Mouse (Mus musculus) heart, adult 2 months (tissue): ENCODE data around the gene Ndufs1. TPM values are rescaled to one million over a fixed set of nuclear protein-coding genes. Genes with fewer than 3 reads are reported as not detected.
"Not testable (repeated sequence)": the region's sequence is repeated elsewhere in the genome, so short reads cannot be mapped to it uniquely, and the experiment has no call there.

Source experiments
- DNase-seq, 2 experiments: peaks; one replicate each; pipeline ENCODE4 v3.0.0; 2021
- H3K27ac ChIP-seq: fragments of 200-600 bp; 2 replicates; pipeline ENCODE4 v1.8.1; 2022
- H3K27me3 ChIP-seq: fragments of 200-500 bp; 2 replicates; pipeline ENCODE4 v1.6.1; 2012; ENCODE audit warnings: mild to moderate bottlenecking, low read length, inconsistent platforms, mixed read lengths; ENCODE audit not compliant: control insufficient read depth, insufficient read depth
- H3K36me3 ChIP-seq: fragments of 200-500 bp; 2 replicates; pipeline ENCODE4 v1.6.1; 2012; ENCODE audit warnings: low read length, inconsistent platforms; ENCODE audit not compliant: control insufficient read depth, insufficient read depth
- H3K4me1 ChIP-seq: fragments of 200-500 bp; 2 replicates; pipeline ENCODE4 v1.6.1; 2011; ENCODE audit warnings: low read length; ENCODE audit not compliant: control insufficient read depth, insufficient read depth
- H3K4me3 ChIP-seq: fragments of 200-600 bp; 2 replicates; pipeline ENCODE4 v1.8.1; 2022
- H3K79me2 ChIP-seq: fragments of 200-500 bp; replicated peaks from 2 replicates; pipeline ENCODE4 v1.6.1; 2012; ENCODE audit warnings: mild to moderate bottlenecking, inconsistent platforms, low read length, moderate library complexity, mixed read lengths; ENCODE audit not compliant: control insufficient read depth, insufficient read depth
- H3K9ac ChIP-seq: fragments of 200-500 bp; 2 replicates; pipeline ENCODE4 v1.6.1; 2012; ENCODE audit warnings: low read depth, mild to moderate bottlenecking, control low read depth, inconsistent platforms, low read length, mixed read lengths
- CTCF ChIP-seq: fragments of 200-600 bp; IDR thresholded peaks from 2 replicates; pipeline ENCODE4 v1.8.1; 2022; ENCODE audit warnings: antibody characterized with exemption, mild to moderate bottlenecking, moderate library complexity
- EP300 ChIP-seq: fragments of 200-500 bp; IDR thresholded peaks from 2 replicates; pipeline ENCODE4 v1.6.1; 2011; ENCODE audit warnings: low read depth, low read length, control low read depth; ENCODE audit not compliant: insufficient read depth
- POLR2A ChIP-seq: fragments of 200-500 bp; IDR thresholded peaks from 2 replicates; pipeline ENCODE4 v1.6.1; 2011; ENCODE audit warnings: mild to moderate bottlenecking, low read depth, low read length, control low read depth; ENCODE audit not compliant: insufficient read depth
- WGBS: fragments of 180-500 bp; shearing (Covaris S2); methylation state at CpG from one replicate; pipeline ENCODE4 v1.1.7; 2018; 5-methylcytosine and 5-hydroxymethylcytosine counted together
- intact Hi-C: fragments of 180-260 bp; cut with DNase I; formaldehyde crosslinking; loops from one replicate; pipeline ENCODE4 v1.15.1; 2025
- polyA plus RNA-seq: library from polyadenylated mRNA; depleted of rRNA; stranded (reverse); fragments of >200 nt; gene quantifications from 2 replicates; pipeline ENCODE4 v1.2.3, GENCODE M21; 2012
- total RNA-seq, 2 experiments: library from RNA; stranded (reverse); gene quantifications; 2 replicates each; pipeline ENCODE4 v1.2.3; 2021

Ndufs1 gene
- total and polyA plus RNA-seq, 3 experiments = 295 to 840 (median 746) TPM

- Histone ChIP-seq H3K4me1 (no peaks in the 10 kb centered on the region), H3K4me3 (no peak overlapping the region), H3K27me3 (no peaks in the 10 kb centered on the region), H3K9ac (no peak overlapping the region), H3K36me3 (peaks cover 28% of the 10 kb centered on the region), H3K79me2 (0 out of 2 replicates have a peak, but pooled peaks cover 1% of the 10 kb centered on the region), H3K27ac (no peak overlapping the region)
- WGBS = 67% methylated on average over 2 of the region's 2 CpGs
- TF ChIP-seq EP300 = no peak
- TF ChIP-seq CTCF = no peak
- no peak for TF ChIP-seq POLR2A
- intact Hi-C loops = no loop called here
- DNase-seq = no peak
Measured at GRCm38 (mm10) chr1:63168638-63169037, 8.0 kb downstream of the Ndufs1 start.

GRCm38 (mm10) chr1:63140231-63140630, 36.4 kb downstream of the Ndufs1 start:
- no peaks in the 10 kb centered on the region; the same call in 1 of the 2 replicates for H3K36me3 ChIP-seq

GRCm38 (mm10) chr1:63138586-63138985, 38.0 kb downstream of the Ndufs1 start:
- H3K79me2 ChIP-seq, H3K36me3 ChIP-seq, H3K9ac ChIP-seq, H3K27ac ChIP-seq, H3K4me1 ChIP-seq, H3K4me3 ChIP-seq, H3K27me3 ChIP-seq, DNase-seq, intact Hi-C loops: not testable (repeated sequence)
- WGBS = 95% methylated on average over 1 of the region's 1 CpGs

More at GRCm38 (mm10) chr1:63140231-63140630, 36.4 kb downstream of the Ndufs1 start:
- Histone ChIP-seq H3K79me2 (no peaks in the 10 kb centered on the region), H3K9ac (no peak overlapping the region), H3K27me3 (no peaks in the 10 kb centered on the region), H3K4me3 (no peak overlapping the region), H3K4me1 (no peaks in the 10 kb centered on the region), H3K27ac (no peak overlapping the region)
- intact Hi-C loops = no loop called here
- 92% methylated on average over 13 of the region's 13 CpGs for WGBS
- TF ChIP-seq EP300 (no peak), CTCF (no peak), POLR2A (no peak)
- no peak for DNase-seq

GRCm38 (mm10) chr1:63137971-63138370, 38.7 kb downstream of the Ndufs1 start:
- Histone ChIP-seq H3K79me2 (no peaks in the 10 kb centered on the region), H3K27ac (no peak overlapping the region), H3K4me3 (no peak overlapping the region), H3K27me3 (no peaks in the 10 kb centered on the region), H3K4me1 (no peaks in the 10 kb centered on the region), H3K9ac (no peak overlapping the region), H3K36me3 (no peaks in the 10 kb centered on the region)
- no peak for DNase-seq
- WGBS = 63% methylated on average over 2 of the region's 2 CpGs
- intact Hi-C loops = no loop called here
- TF ChIP-seq POLR2A (no peak), CTCF (no peak), EP300 (no peak)

- DNase-seq = no peak
- no peaks in the 10 kb centered on the region for H3K27me3 ChIP-seq
- H3K4me1 ChIP-seq = no peaks in the 10 kb centered on the region
- 76% methylated on average over 3 of the region's 3 CpGs for WGBS
- TF ChIP-seq CTCF (no peak), EP300 (no peak), POLR2A (no peak)
- H3K36me3 ChIP-seq = no peaks in the 10 kb centered on the region
- H3K9ac ChIP-seq = no peak overlapping the region
- intact Hi-C loops = no loop called here
- H3K27ac ChIP-seq = no peak overlapping the region
- no peaks in the 10 kb centered on the region for H3K79me2 ChIP-seq
- H3K4me3 ChIP-seq = no peak overlapping the region
Measured at GRCm38 (mm10) chr1:63134530-63134929, 42.1 kb downstream of the Ndufs1 start.

GRCm38 (mm10) chr1:63131766-63132165, 44.9 kb downstream of the Ndufs1 start:
- no peak for TF ChIP-seq EP300
- TF ChIP-seq POLR2A = no peak
- intact Hi-C loops = no loop called here
- H3K9ac ChIP-seq = no peak overlapping the region
- H3K27me3 ChIP-seq = no peaks in the 10 kb centered on the region
- no peak for DNase-seq
- H3K79me2 ChIP-seq = no peaks in the 10 kb centered on the region
- H3K4me3 ChIP-seq = no peak overlapping the region
- WGBS = 87% methylated on average over 11 of the region's 11 CpGs
- no peaks in the 10 kb centered on the region for H3K4me1 ChIP-seq
- H3K27ac ChIP-seq = no peak overlapping the region
- H3K36me3 ChIP-seq = no peaks in the 10 kb centered on the region
